Mouse (Mus musculus): ENCODE measurements at regions not wholly inside any gene's neighbourhood (a gene's known extent, or its start where the extent isn't known, plus 50 kb on each side); places are given as distances from the start of the nearest gene placed in this dataset.

DNA sequence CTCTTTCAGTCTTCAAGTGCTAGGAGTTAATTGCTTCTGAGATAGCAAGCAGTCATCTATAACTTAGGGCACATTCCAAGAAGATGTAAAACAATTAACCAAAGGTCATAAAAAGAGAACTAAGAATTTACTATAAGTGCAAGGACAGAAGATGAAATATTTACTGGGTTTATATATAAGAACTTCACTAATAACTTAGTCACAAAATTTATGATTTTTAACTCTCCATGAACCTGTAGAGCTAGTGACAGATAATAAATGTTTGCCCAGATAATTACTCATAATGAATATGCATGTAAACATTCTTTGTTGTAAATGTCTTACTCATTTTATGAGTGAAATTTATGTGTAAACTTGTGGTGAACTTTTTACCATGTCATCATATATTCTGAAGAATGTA is 531.2 kb downstream of the Actr3 start:
- no peak overlapping the region for H3K4me2 ChIP-seq (replicated peaks; ENCODE audit: low read depth, low read length)
- H3K9ac ChIP-seq (replicated peaks; ENCODE audit: low read depth), result no peak overlapping the region
- TF ChIP-seq CTCF (IDR thresholded peaks at IDR 0.05), result no peak
- no peak for TF ChIP-seq EP300 (IDR thresholded peaks at IDR 0.05)
- no peaks in the 10 kb centered on the region for H3K27me3 ChIP-seq (replicated peaks; ENCODE audit: insufficient read depth, low read length)
- H3K27ac ChIP-seq (ENCODE audit: low read length), result no peak overlapping the region
- DNase-seq (ENCODE audit: low spot score) (no peak), ATAC-seq (no peak)
- no peaks in the 10 kb centered on the region for H3K4me1 ChIP-seq (ENCODE audit: insufficient read depth, low read depth, low read length)
- no peaks in the 10 kb centered on the region for H3K9me3 ChIP-seq (ENCODE audit: low read length)
- H3K36me3 ChIP-seq (ENCODE audit: insufficient read depth, low read length), result no peaks in the 10 kb centered on the region
- H3K4me3 ChIP-seq (ENCODE audit: low read depth, low read length), result no peak overlapping the region

DNA sequence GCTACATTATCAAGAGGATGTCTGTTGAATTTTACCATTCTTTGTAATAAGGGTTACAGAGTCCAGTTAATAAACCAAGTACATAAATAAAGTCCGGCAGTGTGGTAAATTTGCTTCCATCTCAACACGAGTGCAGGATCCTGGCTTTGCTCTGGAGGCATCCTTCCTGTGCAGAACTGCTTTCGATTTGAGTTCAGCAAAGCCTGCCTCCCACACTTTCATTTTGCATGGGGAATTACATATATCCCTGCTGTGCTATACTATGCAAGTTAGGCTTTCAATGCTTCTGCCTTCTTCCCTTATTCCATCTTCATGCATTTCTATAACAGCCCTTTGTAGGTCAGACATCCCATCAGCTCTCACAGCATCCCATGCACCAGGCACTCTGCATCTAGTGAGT is 564.4 kb downstream of the Actr3 start:
- 70% methylated on average over 3 of the region's 3 CpGs for WGBS
- no peak overlapping the region for H3K4me2 ChIP-seq (replicated peaks; ENCODE audit: low read depth, low read length)
- TF ChIP-seq EP300 (IDR thresholded peaks at IDR 0.05), result no peak
- TF ChIP-seq CTCF (IDR thresholded peaks at IDR 0.05), result no peak
- no peak overlapping the region for H3K4me3 ChIP-seq (ENCODE audit: low read depth, low read length)
- H3K9me3 ChIP-seq (ENCODE audit: low read length), result no peaks in the 10 kb centered on the region
- no peak overlapping the region for H3K9ac ChIP-seq (replicated peaks; ENCODE audit: low read depth)
- no peaks in the 10 kb centered on the region for H3K36me3 ChIP-seq (ENCODE audit: insufficient read depth, low read length)
- no peak for ATAC-seq
- DNase-seq (ENCODE audit: low spot score), result no peak
- H3K4me1 ChIP-seq (ENCODE audit: insufficient read depth, low read depth, low read length), result no peaks in the 10 kb centered on the region
- no peak overlapping the region for H3K27ac ChIP-seq (ENCODE audit: low read length)
- no peaks in the 10 kb centered on the region for H3K27me3 ChIP-seq (replicated peaks; ENCODE audit: insufficient read depth, low read length)

DNA sequence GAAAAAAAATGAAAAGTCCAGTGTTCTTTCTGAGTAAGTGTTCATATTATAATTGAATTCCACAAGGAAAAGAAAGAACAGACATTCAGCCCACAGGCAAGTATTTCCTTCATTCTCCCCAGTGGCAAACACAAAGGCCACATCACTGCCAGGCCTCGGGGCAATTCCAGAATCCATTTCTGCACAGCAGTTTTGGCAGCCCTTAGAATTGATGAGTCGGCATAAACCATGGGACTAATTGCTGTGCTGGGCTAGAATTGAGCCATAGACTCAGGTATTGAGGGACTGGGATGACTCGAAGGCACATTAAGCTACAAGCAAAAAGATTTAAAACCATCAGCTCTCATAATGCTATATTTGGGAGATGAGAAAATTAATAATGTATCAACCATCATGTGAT is 569.3 kb downstream of the Actr3 start:
- ATAC-seq, result no peak
- H3K27me3 ChIP-seq (replicated peaks; ENCODE audit: insufficient read depth, low read length), result no peaks in the 10 kb centered on the region
- DNase-seq (ENCODE audit: low spot score), result no peak
- H3K9me3 ChIP-seq (ENCODE audit: low read length), result no peaks in the 10 kb centered on the region
- H3K27ac ChIP-seq (ENCODE audit: low read length), result no peak overlapping the region
- H3K36me3 ChIP-seq (ENCODE audit: insufficient read depth, low read length), result no peaks in the 10 kb centered on the region
- TF ChIP-seq CTCF (IDR thresholded peaks at IDR 0.05), result no peak
- no peak for TF ChIP-seq EP300 (IDR thresholded peaks at IDR 0.05)
- H3K4me1 ChIP-seq (ENCODE audit: insufficient read depth, low read depth, low read length), result no peaks in the 10 kb centered on the region
- 65% methylated on average over 3 of the region's 3 CpGs for WGBS
- no peak overlapping the region for H3K9ac ChIP-seq (replicated peaks; ENCODE audit: low read depth)
- no peak overlapping the region for H3K4me3 ChIP-seq (ENCODE audit: low read depth, low read length)
- H3K4me2 ChIP-seq (replicated peaks; ENCODE audit: low read depth, low read length), result no peak overlapping the region

- TF ChIP-seq EP300 (IDR thresholded peaks at IDR 0.05) (no peak), CTCF (IDR thresholded peaks at IDR 0.05) (no peak)
- H3K27ac ChIP-seq (ENCODE audit: low read length), result no peak overlapping the region
- DNase-seq (ENCODE audit: low spot score), result peak; percentile 16
- no peaks in the 10 kb centered on the region for H3K36me3 ChIP-seq (ENCODE audit: insufficient read depth, low read length)
- H3K9ac ChIP-seq (replicated peaks; ENCODE audit: low read depth), result no peak overlapping the region
- no peaks in the 10 kb centered on the region for H3K27me3 ChIP-seq (replicated peaks; ENCODE audit: insufficient read depth, low read length)
- no peak overlapping the region for H3K4me2 ChIP-seq (replicated peaks; ENCODE audit: low read depth, low read length)
- no peaks in the 10 kb centered on the region for H3K9me3 ChIP-seq (ENCODE audit: low read length)
- WGBS, result 52% methylated on average over 6 of the region's 6 CpGs
- no peak overlapping the region for H3K4me3 ChIP-seq (ENCODE audit: low read depth, low read length)
- H3K4me1 ChIP-seq (ENCODE audit: insufficient read depth, low read depth, low read length), result no peaks in the 10 kb centered on the region
- ATAC-seq, result no peak
These were observed 589.8 kb downstream of the Actr3 start for GRCm38 (mm10) chr1:124845681-124846080.

GRCm38 (mm10) chr1:124825717-124826116 is 609.8 kb downstream of the Actr3 start:
- no peak overlapping the region for H3K27ac ChIP-seq (ENCODE audit: low read length)
- H3K9me3 ChIP-seq (ENCODE audit: low read length), result peaks cover 2% of the 10 kb centered on the region; the same call in 1 of the 2 replicates
- H3K36me3 ChIP-seq (ENCODE audit: insufficient read depth, low read length), result no peaks in the 10 kb centered on the region
- WGBS, result 85% methylated on average over 7 of the region's 7 CpGs
- H3K4me3 ChIP-seq (ENCODE audit: low read depth, low read length), result no peak overlapping the region
- H3K9ac ChIP-seq (replicated peaks; ENCODE audit: low read depth), result no peak overlapping the region
- DNase-seq (ENCODE audit: low spot score), result no peak
- H3K27me3 ChIP-seq (replicated peaks; ENCODE audit: insufficient read depth, low read length), result no peaks in the 10 kb centered on the region
- ATAC-seq, result no peak
- H3K4me1 ChIP-seq (ENCODE audit: insufficient read depth, low read depth, low read length), result no peaks in the 10 kb centered on the region
- H3K4me2 ChIP-seq (replicated peaks; ENCODE audit: low read depth, low read length), result no peak overlapping the region
- TF ChIP-seq EP300 (IDR thresholded peaks at IDR 0.05), result no peak

GRCm38 (mm10) chr1:124793026-124793425 is 642.5 kb downstream of the Actr3 start:
- no peaks in the 10 kb centered on the region for H3K36me3 ChIP-seq (ENCODE audit: insufficient read depth, low read length)
- TF ChIP-seq EP300 (IDR thresholded peaks at IDR 0.05) (no peak), CTCF (IDR thresholded peaks at IDR 0.05) (no peak)

GRCm38 (mm10) chr1:124790646-124791045 is 644.9 kb downstream of the Actr3 start:
- no peak for TF ChIP-seq EP300 (IDR thresholded peaks at IDR 0.05)
- no peak for TF ChIP-seq CTCF (IDR thresholded peaks at IDR 0.05)
- H3K4me3 ChIP-seq (ENCODE audit: low read depth, low read length), result no peak overlapping the region
- DNase-seq (ENCODE audit: low spot score) (no peak), ATAC-seq (no peak)
- no peak overlapping the region for H3K27ac ChIP-seq (ENCODE audit: low read length)
- H3K27me3 ChIP-seq (replicated peaks; ENCODE audit: insufficient read depth, low read length), result no peaks in the 10 kb centered on the region
- no peaks in the 10 kb centered on the region for H3K9me3 ChIP-seq (ENCODE audit: low read length)
- no peaks in the 10 kb centered on the region for H3K4me1 ChIP-seq (ENCODE audit: insufficient read depth, low read depth, low read length)
- no peaks in the 10 kb centered on the region for H3K36me3 ChIP-seq (ENCODE audit: insufficient read depth, low read length)
- H3K9ac ChIP-seq (replicated peaks; ENCODE audit: low read depth), result no peak overlapping the region
- no peak overlapping the region for H3K4me2 ChIP-seq (replicated peaks; ENCODE audit: low read depth, low read length)
- WGBS, result 58% methylated on average over 2 of the region's 2 CpGs

More at GRCm38 (mm10) chr1:124793026-124793425, 642.5 kb downstream of the Actr3 start:
- no peak overlapping the region for H3K4me2 ChIP-seq (replicated peaks; ENCODE audit: low read depth, low read length)
- H3K4me3 ChIP-seq (ENCODE audit: low read depth, low read length), result no peak overlapping the region
- 56% methylated on average over 2 of the region's 2 CpGs for WGBS
- H3K9me3 ChIP-seq (ENCODE audit: low read length), result no peaks in the 10 kb centered on the region
- no peak overlapping the region for H3K27ac ChIP-seq (ENCODE audit: low read length)
- H3K27me3 ChIP-seq (replicated peaks; ENCODE audit: insufficient read depth, low read length), result no peaks in the 10 kb centered on the region
- no peaks in the 10 kb centered on the region for H3K4me1 ChIP-seq (ENCODE audit: insufficient read depth, low read depth, low read length)
- DNase-seq (ENCODE audit: low spot score) (no peak), ATAC-seq (no peak)
- no peak overlapping the region for H3K9ac ChIP-seq (replicated peaks; ENCODE audit: low read depth)
